Mouse (Mus musculus) T-helper 17 cell (primary cell): ENCODE measurements around the gene Tppp3.

Experiments used
- in situ Hi-C, 2 experiments: fragments of 300-600 bp; cut with MboI, MseI; formaldehyde crosslinking; loops; 1 replicate in 1 of 2; 2 replicates in 1 of 2; pipeline ENCODE4 v1.15.1; 2025; ENCODE audit warnings: high pct_unique_total_duplicates in 2 of 2

Gene Tppp3

GRCm38 (mm10) chr8:105488082-105488481 is 16.8 kb upstream of the Tppp3 start:
- in situ Hi-C loops: no loop called here

- in situ Hi-C loops: no loop called here
Measured at GRCm38 (mm10) chr8:105484392-105484791, 13.1 kb upstream of the Tppp3 start.

GRCm38 (mm10) chr8:105484030-105484368 is 12.7 kb upstream of the Tppp3 start:
- in situ Hi-C loops: no loop called here

- in situ Hi-C loops: no loop called here
Measured at GRCm38 (mm10) chr8:105483212-105484029, 12.1 kb upstream of the Tppp3 start.

DNA sequence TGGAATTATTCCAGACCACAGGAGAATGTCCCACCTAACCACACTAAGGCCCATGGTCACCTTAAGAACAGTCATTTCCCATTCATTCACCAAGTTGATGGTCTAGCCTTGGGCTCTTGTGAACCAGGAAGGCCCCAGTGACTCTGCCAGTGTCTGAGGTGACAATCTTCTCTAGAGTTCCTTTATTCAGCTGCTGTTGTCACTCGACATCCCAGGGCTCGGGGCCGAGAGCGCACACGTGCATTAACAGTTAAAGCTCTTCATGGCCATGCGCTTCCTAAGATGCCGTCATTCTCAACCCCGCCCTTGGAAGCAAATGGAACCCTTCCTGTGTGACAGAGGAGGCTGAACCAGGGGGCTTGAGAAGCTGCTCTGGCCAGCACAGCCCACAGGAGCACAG is 10.8 kb upstream of the Tppp3 start:
- in situ Hi-C loops: no loop called here

- in situ Hi-C loops: no loop called here
Measured at GRCm38 (mm10) chr8:105481453-105481852, 10.1 kb upstream of the Tppp3 start.

DNA sequence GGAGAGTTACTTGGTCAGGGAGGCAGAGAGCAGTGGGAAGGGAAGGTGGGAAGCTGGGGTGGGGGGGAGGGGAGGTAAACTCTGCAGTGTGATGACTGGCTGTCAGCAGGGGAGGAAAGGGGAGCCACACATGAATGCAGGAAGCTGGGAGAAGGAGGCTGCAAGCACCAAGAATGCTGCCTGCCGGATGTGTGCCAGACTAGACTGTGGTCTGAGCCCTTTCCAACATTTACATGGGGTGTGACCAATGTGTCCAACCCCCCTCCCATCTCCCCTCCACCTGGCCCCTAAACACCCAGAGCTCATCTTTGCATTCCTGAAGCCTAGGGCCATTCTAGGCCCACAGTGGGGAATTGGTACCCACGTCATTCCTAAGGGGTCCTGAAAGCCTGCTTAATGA is 9.7 kb upstream of the Tppp3 start:
- in situ Hi-C loops: no loop called here

DNA sequence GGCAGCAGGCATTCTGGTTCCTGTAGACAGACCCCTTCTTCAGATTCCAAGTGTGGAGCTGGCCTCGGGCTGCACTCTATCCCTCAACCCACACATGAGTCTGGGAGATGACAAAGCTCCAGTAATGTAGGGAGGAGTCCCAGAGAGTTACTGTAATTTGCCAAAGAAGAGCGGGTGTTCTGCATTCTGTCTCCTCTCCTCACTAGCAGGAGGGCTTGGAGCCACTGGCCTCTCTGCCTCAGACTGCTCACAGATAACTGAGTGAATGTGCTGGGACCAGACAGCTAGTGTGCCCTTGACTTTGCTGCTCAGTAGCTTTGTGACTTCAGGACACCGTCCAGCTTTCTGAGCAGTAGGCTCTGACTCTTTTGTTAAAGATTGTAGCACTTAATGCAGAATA is 6.5 kb upstream of the Tppp3 start:
- in situ Hi-C loops: loop anchor here in 1 of 2 experiments (10.0 kb wide), 1 partner anchor 57 kb away; no protein-coding TSS in a partner anchor

GRCm38 (mm10) chr8:105476628-105477413 is 5.5 kb upstream of the Tppp3 start:
- in situ Hi-C loops: loop anchor here in 1 of 2 experiments (10.0 kb wide), 1 partner anchor 58 kb away; no protein-coding TSS in a partner anchor

DNA sequence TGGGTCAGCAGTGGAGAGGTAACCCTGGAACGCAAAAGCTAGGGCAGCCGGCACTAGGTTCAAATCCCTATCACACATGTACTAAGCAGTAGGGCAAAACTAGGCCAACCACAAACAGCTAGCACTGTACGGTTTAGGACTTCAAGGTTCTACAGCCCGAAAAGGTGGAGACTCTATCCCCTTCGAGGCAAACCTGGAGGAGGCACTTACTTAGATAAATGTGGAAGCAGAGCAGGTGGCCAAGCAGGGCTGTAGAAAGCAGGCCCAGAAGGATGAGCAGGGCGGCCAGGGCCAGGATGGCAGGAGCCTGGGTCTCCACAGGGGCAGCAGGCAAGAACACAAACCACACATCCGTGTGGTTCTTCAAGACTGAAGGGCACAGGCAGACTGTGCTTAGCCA is 4.8 kb upstream of the Tppp3 start:
- in situ Hi-C loops: loop anchor here in 1 of 2 experiments (10.0 kb wide), 1 partner anchor 59 kb away; no protein-coding TSS in a partner anchor

- in situ Hi-C loops: loop anchor here in 1 of 2 experiments (10.0 kb wide), 1 partner anchor 59 kb away; no protein-coding TSS in a partner anchor
Measured at GRCm38 (mm10) chr8:105475742-105476141, 4.4 kb upstream of the Tppp3 start.

GRCm38 (mm10) chr8:105475254-105475653 is 3.9 kb upstream of the Tppp3 start:
- in situ Hi-C loops: loop anchor here in 1 of 2 experiments (10.0 kb wide), 1 partner anchor 60 kb away; no protein-coding TSS in a partner anchor

- in situ Hi-C loops: loop anchor here in 1 of 2 experiments (10.0 kb wide), 1 partner anchor 60 kb away; no protein-coding TSS in a partner anchor
Measured at GRCm38 (mm10) chr8:105474680-105475079, 3.4 kb upstream of the Tppp3 start.

GRCm38 (mm10) chr8:105473816-105474606 is 2.7 kb upstream of the Tppp3 start:
- in situ Hi-C loops: loop anchor here in 1 of 2 experiments (10.0 kb wide), 1 partner anchor 61 kb away; no protein-coding TSS in a partner anchor

DNA sequence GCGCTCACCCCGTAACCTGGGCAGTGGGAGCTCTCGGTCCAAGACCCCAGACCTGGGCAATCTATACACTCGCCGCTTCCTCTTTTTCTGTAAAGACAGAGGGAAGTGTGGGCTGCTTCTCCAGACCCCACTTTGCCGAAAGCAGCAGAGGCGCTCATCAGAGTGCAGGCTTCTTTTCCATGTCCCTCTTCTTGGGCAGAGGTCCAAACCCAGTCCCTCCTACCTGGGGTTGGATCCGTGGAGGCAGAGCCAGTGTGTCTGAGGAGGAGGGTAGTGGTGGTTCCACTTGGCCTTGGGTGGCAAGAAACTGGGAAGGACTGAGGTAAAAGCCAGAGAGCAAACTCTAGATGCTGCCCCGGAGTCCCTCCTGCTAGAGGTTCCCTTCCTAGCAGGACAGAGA is 1.7 kb upstream of the Tppp3 start:
- in situ Hi-C loops: loop anchor here in 1 of 2 experiments (10.0 kb wide), 1 partner anchor 62 kb away; no protein-coding TSS in a partner anchor

DNA sequence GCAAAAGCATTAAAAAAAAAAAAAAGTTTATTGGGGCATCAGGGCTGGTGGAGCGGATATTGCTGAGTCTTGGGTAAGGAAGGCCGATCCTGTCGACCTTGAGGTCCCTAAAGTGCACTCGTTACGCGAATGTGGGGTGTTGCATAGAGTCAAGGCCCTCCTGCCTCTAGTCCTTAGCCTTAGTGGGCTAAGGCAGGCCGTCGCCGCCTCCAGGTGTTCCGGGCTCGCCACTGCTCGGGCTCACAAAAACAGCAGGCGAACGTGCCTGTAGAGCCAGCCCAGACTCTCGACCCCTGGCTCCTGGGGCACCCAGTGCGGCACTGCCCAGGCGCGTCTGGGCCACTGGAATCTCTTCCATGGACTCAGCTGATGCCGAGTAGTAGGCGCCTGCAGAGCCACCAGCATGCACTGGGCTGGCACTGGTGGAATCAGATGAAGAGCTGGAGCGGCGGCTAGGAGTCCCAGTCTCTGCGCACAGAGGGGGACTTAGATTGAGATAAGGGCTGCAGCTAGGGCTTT is 1.1 kb upstream of the Tppp3 start:
- in situ Hi-C loops: loop anchor here in 1 of 2 experiments (10.0 kb wide), 1 partner anchor 62 kb away; no protein-coding TSS in a partner anchor

DNA sequence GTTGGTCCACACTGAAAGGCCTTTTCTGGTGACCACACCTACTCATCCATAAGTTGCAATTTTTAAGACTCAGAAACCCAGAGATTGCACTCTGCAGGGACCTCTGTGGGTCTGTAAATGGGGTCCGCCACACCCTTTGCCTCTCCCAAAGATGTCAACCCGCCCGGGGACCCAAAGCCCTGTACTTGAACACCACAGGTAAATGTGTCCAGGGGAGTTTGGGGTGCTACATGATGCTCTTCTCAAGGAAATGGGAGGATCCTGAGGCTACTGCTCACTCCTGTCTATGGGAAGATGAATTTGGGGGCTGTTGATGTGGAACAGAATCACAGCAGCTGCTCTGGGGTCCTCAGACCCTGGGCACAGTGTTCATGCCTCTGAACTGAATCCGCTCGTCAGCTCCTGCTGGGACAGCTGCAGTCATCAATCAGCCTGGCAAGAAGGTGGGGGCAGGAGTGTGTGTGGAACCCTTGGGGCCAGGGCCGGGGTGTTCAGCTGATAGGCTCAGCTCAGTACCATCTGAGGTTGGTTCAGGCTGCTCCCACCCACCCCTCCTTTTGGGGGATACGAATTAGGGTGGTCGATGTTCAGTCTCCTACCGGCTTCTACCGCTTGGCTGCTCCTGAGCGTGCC is 529 bp downstream of the Tppp3 start:
- in situ Hi-C loops: loop anchor here in 1 of 2 experiments (10.0 kb wide), 1 partner anchor 64 kb away; no protein-coding TSS in a partner anchor

GRCm38 (mm10) chr8:105470262-105470661 is 1.1 kb downstream of the Tppp3 start:
- in situ Hi-C loops: loop anchor here in 1 of 2 experiments (10.0 kb wide), 1 partner anchor 65 kb away; no protein-coding TSS in a partner anchor

GRCm38 (mm10) chr8:105469816-105470215 is 1.5 kb downstream of the Tppp3 start:
- in situ Hi-C loops: loop anchor here in 1 of 2 experiments (10.0 kb wide), 1 partner anchor 65 kb away; no protein-coding TSS in a partner anchor

- in situ Hi-C loops: no loop called here
Measured at GRCm38 (mm10) chr8:105469041-105469695, 2.2 kb downstream of the Tppp3 start.
